8 mouse cellular contexts compared by ENCODE assay signal in genomic region chr2:148681461-148681891, GRCm38 (mm10). TPM values are rescaled to one million over a fixed set of nuclear protein-coding genes. Genes with fewer than 3 reads are reported as not detected.
DNase-seq lines count a peak whose midpoint lies in the region; ATAC-seq and TF ChIP-seq lines count a peak whose summit lies in the region.

No protein-coding gene starts in this region.

- ATAC-seq in embryonic facial prominence, embryonic 11.5 days (replicated peaks; ENCODE audit: insufficient number of reproducible peaks, low FRiP score, low TSS enrichment, low read depth): peak; percentile 53
- ATAC-seq in liver, embryonic 14.5 days (ENCODE audit: insufficient read depth): peak; percentile 66

- 13% methylated on average over 17 of the region's 17 CpGs for WGBS in embryonic facial prominence, embryonic 11.5 days
- 2% methylated on average over 17 of the region's 17 CpGs for WGBS in heart, adult 2 months
- WGBS in liver, embryonic 14.5 days (ENCODE audit: insufficient replicate concordance): 8% methylated on average over 17 of the region's 17 CpGs

- no peaks in the 10 kb centered on the region for H3K27me3 ChIP-seq in CH12.LX (replicated peaks)
- no peaks in the 10 kb centered on the region for H3K27me3 ChIP-seq in embryonic facial prominence, embryonic 11.5 days (ENCODE audit: control insufficient read depth, insufficient read depth, low read length)
- no peaks in the 10 kb centered on the region for H3K27me3 ChIP-seq in heart, adult 2 months (ENCODE audit: control insufficient read depth, insufficient read depth, low read length)
- no peaks in the 10 kb centered on the region for H3K27me3 ChIP-seq in liver, embryonic 14.5 days (ENCODE audit: control insufficient read depth, insufficient read depth, low read length)
- H3K27me3 ChIP-seq in myocyte (ENCODE audit: control insufficient read depth, insufficient read depth, insufficient read length): no peaks in the 10 kb centered on the region

- H3K9ac ChIP-seq in CH12.LX (ENCODE audit: insufficient read depth, low read depth): peak overlapping the region; percentile 64
- H3K9ac ChIP-seq in embryonic facial prominence, embryonic 11.5 days (replicated peaks; ENCODE audit: low read length): peak overlapping the region; percentile 75
- peak overlapping the region; percentile 92 for H3K9ac ChIP-seq in heart, adult 2 months (ENCODE audit: low read depth, low read length)
- H3K9ac ChIP-seq in liver, embryonic 14.5 days (replicated peaks): peak overlapping the region; percentile 77

- intact Hi-C loops in heart, adult 2 months (cut with DNase I): loop anchor here (5.0 kb wide), 2 partner anchors 51 to 196 kb away; partner anchors contain the start of genes Cst3 and Napb

- peak in 1 of 2 experiments; percentile 38; a peak in 2 of 4 replicates for TF ChIP-seq CTCF in CH12.LX (conservative IDR thresholded peaks at IDR 0.05 in 1 of 2, IDR thresholded peaks at IDR 0.05 in 1 of 2; ENCODE audit: low read depth in 2 of 2, low read length in 2 of 2)
- TF ChIP-seq CTCF in heart, adult 2 months (IDR thresholded peaks at IDR 0.05): peak; percentile 67
- TF ChIP-seq CTCF in liver, embryonic 14.5 days (IDR thresholded peaks at IDR 0.05; ENCODE audit: low read depth): peak; percentile 75

- dilution Hi-C loops in CH12.LX (cut with MboI; ENCODE audit: extremely low pct_ligation_motif_present, extremely low pct_unique_long_range_greater_than_20kb, low sequenced_read_pairs): no loop called here

- in situ Hi-C loops in CH12.LX (cut with MboI; ENCODE audit: low pct_ligation_motif_present, low pct_unique_long_range_greater_than_20kb, low sequenced_read_pairs): no loop called here

- no peak overlapping the region for H3K27ac ChIP-seq in CH12.LX (ENCODE audit: insufficient read depth, low read depth)
- peak overlapping the region; percentile 28; the same call in 1 of the 2 replicates for H3K27ac ChIP-seq in embryonic facial prominence, embryonic 11.5 days (replicated peaks; ENCODE audit: low read depth, low read length)
- H3K27ac ChIP-seq in heart, adult 2 months: peak overlapping the region; percentile 92
- H3K27ac ChIP-seq in liver, embryonic 14.5 days: no peak overlapping the region; the same call in 1 of the 2 replicates

- peaks cover 4 to 23% of the 10 kb centered on the region in 2 experiments; a peak in 3 of 4 replicates for H3K4me1 ChIP-seq in CH12.LX (ENCODE audit: control insufficient read depth in 1 of 2, insufficient read depth in 2 of 2)
- H3K4me1 ChIP-seq in embryonic facial prominence, embryonic 11.5 days (ENCODE audit: control insufficient read depth, insufficient read depth, low read length): no peaks in the 10 kb centered on the region; the same call in 1 of the 2 replicates
- H3K4me1 ChIP-seq in heart, adult 2 months (ENCODE audit: control insufficient read depth, insufficient read depth, low read length): peaks cover 7% of the 10 kb centered on the region
- peaks cover 17 to 30% of the 10 kb centered on the region in 2 experiments for H3K4me1 ChIP-seq in liver, embryonic 14.5 days (replicated peaks; ENCODE audit: control insufficient read depth in 2 of 2, insufficient read depth in 2 of 2, low read length in 1 of 2)

- no peak for TF ChIP-seq EP300 in CH12.LX (IDR thresholded peaks at IDR 0.05; ENCODE audit: low read length)
- TF ChIP-seq EP300 in heart, adult 2 months (IDR thresholded peaks at IDR 0.05; ENCODE audit: insufficient read depth, low read depth, low read length): no peak
- no peak for TF ChIP-seq EP300 in liver, embryonic 14.5 days (IDR thresholded peaks at IDR 0.05; ENCODE audit: low read depth)

- peak overlapping the region; percentile 12 for H3ac ChIP-seq in myocyte (ENCODE audit: control insufficient read depth, insufficient read length)

- TF ChIP-seq POLR2A in CH12.LX (IDR thresholded peaks at IDR 0.05; ENCODE audit: low read depth, low read length): no peak
- no peak for TF ChIP-seq POLR2A in heart, adult 2 months (IDR thresholded peaks at IDR 0.05; ENCODE audit: insufficient read depth, low read depth, low read length)
- TF ChIP-seq POLR2A in myocyte (IDR thresholded peaks at IDR 0.05; ENCODE audit: insufficient read length, low read depth): no peak

- no peak for TF ChIP-seq RAD21 in CH12.LX (IDR thresholded peaks at IDR 0.05; ENCODE audit: low read depth, low read length)

- H3K4me3 ChIP-seq in CH12.LX (replicated peaks in 1 of 3; ENCODE audit: low read depth in 2 of 3, low read length in 2 of 3, poor library complexity in 1 of 3) (peak overlapping the region; percentile 86 to 97 (median 91)), myocyte (peak overlapping the region; percentile 93)
- H3K4me3 ChIP-seq in embryonic facial prominence, embryonic 11.5 days (ENCODE audit: low read depth, low read length): peak overlapping the region; percentile 77
- peak overlapping the region; percentile 83 for H3K4me3 ChIP-seq in heart, adult 2 months
- peak overlapping the region; percentile 71 to 83 for H3K4me3 ChIP-seq in liver, embryonic 14.5 days (ENCODE audit: insufficient read depth in 1 of 2, low read depth in 2 of 2, low read length in 2 of 2)

- DNase-seq in CH12.LX (ENCODE audit: extremely low read depth) (peak; percentile 55), adipocyte (ENCODE audit: low spot score) (peak; percentile 61)
- peak; percentile 36 for DNase-seq in embryonic facial prominence, embryonic 11.5 days (ENCODE audit: low spot score)
- peak; percentile 60 to 68 for DNase-seq in heart, adult 2 months
- peak; percentile 58 for DNase-seq in kidney, adult 18-20 months
- peak in 1 of 3 experiments; percentile 31 for DNase-seq in liver, embryonic 14.5 days (ENCODE audit: low read depth in 3 of 3, low spot score in 3 of 3)
- DNase-seq in thymus, postnatal 14 days: peak; percentile 72

- H3K4me2 ChIP-seq in CH12.LX (ENCODE audit: insufficient read depth, low read depth, poor library complexity, severe bottlenecking) (peak overlapping the region; percentile 83), myocyte (ENCODE audit: low read depth) (peak overlapping the region; percentile 99)
- H3K4me2 ChIP-seq in embryonic facial prominence, embryonic 11.5 days (ENCODE audit: low read depth, low read length): peak overlapping the region; percentile 73
- H3K4me2 ChIP-seq in liver, embryonic 14.5 days (ENCODE audit: low read depth): peak overlapping the region; percentile 77

- H3K9me3 ChIP-seq in CH12.LX (replicated peaks; ENCODE audit: low read length): no peaks in the 10 kb centered on the region
- no peaks in the 10 kb centered on the region for H3K9me3 ChIP-seq in embryonic facial prominence, embryonic 11.5 days (replicated peaks; ENCODE audit: control insufficient read depth, low read length)
- H3K9me3 ChIP-seq in liver, embryonic 14.5 days (ENCODE audit: control insufficient read depth, low read length): no peaks in the 10 kb centered on the region

- H3K79me2 ChIP-seq in CH12.LX (replicated peaks; ENCODE audit: control insufficient read depth, extremely low read depth, insufficient read depth, poor library complexity, severe bottlenecking): peaks cover 1% of the 10 kb centered on the region
- 0 out of 2 replicates have a peak, but pooled peaks cover 3% of the 10 kb centered on the region for H3K79me2 ChIP-seq in heart, adult 2 months (replicated peaks; ENCODE audit: control insufficient read depth, insufficient read depth, low read length)
- H3K79me2 ChIP-seq in myocyte (ENCODE audit: control insufficient read depth, insufficient read depth): peaks cover 34% of the 10 kb centered on the region

- peaks cover 23 to 48% of the 10 kb centered on the region in 2 experiments for H3K36me3 ChIP-seq in CH12.LX (replicated peaks in 1 of 2; ENCODE audit: control insufficient read depth in 1 of 2, insufficient read depth in 1 of 2, low read length in 1 of 2)
- peaks cover 4% of the 10 kb centered on the region; the same call in 1 of the 2 replicates for H3K36me3 ChIP-seq in embryonic facial prominence, embryonic 11.5 days (replicated peaks; ENCODE audit: control insufficient read depth, insufficient read depth, low read depth, low read length)
- H3K36me3 ChIP-seq in heart, adult 2 months (ENCODE audit: control insufficient read depth, insufficient read depth, low read length): peaks cover 18% of the 10 kb centered on the region
- H3K36me3 ChIP-seq in liver, embryonic 14.5 days (replicated peaks; ENCODE audit: control insufficient read depth, insufficient read depth, low read depth): peaks cover 13% of the 10 kb centered on the region
- peaks cover 36% of the 10 kb centered on the region for H3K36me3 ChIP-seq in myocyte (ENCODE audit: control insufficient read depth, insufficient read depth)

TF ChIP-seq in myocyte, 11 proteins besides CTCF, POLR2A, EP300 and RAD21 (continues in another document):
- no peak for TF ChIP-seq USF1 (IDR thresholded peaks at IDR 0.05; ENCODE audit: low read depth)

RNA-seq across cellular contexts. Expression of gene Gzf1, which starts 0.7 kb away (rescaled TPM):
- 7.3 and 9.5 TPM in 2 replicates for total RNA-seq in CH12.LX (2012; rRNA removed)
- 8.1 and 8.5 TPM in 2 replicates for total RNA-seq in CH12.LX (2014; rRNA removed)
- polyA plus RNA-seq in CH12.LX (2012; ENCODE audit: insufficient read length, low read depth): 5.5 and 5.8 TPM in 2 replicates
- polyA plus RNA-seq in embryonic facial prominence, embryonic 11.5 days (2014; fragmentation: Nextera tagmentation; extraction: Ambion mirVana): 27.3 and 30.8 TPM in 2 replicates
- 10 to 100 TPM; 22.0 to 24.0 TPM for total RNA-seq in heart, adult 2 months (2021)
- polyA plus RNA-seq in heart, adult 2 months (2012; rRNA removed): 8.0 and 12.5 TPM in 2 replicates
- polyA plus RNA-seq in liver, embryonic 14.5 days (2012; rRNA removed): 3.9 and 5.1 TPM in 2 replicates
- polyA plus RNA-seq in liver, embryonic 14.5 days (2014; fragmentation: Nextera tagmentation; extraction: Ambion mirVana): 7.4 and 7.9 TPM in 2 replicates
- 12.7 TPM for polyA plus RNA-seq in myocyte (2012; fragmentation: generic; extraction: Trizol)

RNA-seq across cellular contexts. Expression of gene Nxt1, which starts 9.1 kb away (rescaled TPM):
- 68.2 and 84.7 TPM in 2 replicates for total RNA-seq in CH12.LX (2012; rRNA removed)
- total RNA-seq in CH12.LX (2014; rRNA removed): 125 and 127 TPM in 2 replicates
- 77.1 and 80.6 TPM in 2 replicates for polyA plus RNA-seq in CH12.LX (2012; ENCODE audit: insufficient read length, low read depth)
- 131 and 134 TPM in 2 replicates for polyA plus RNA-seq in embryonic facial prominence, embryonic 11.5 days (2014; fragmentation: Nextera tagmentation; extraction: Ambion mirVana)
- 1 to 10 TPM; 6.4 to 8.7 TPM for total RNA-seq in heart, adult 2 months (2021)
- 9.0 and 13.1 TPM in 2 replicates for polyA plus RNA-seq in heart, adult 2 months (2012; rRNA removed)
- polyA plus RNA-seq in liver, embryonic 14.5 days (2012; rRNA removed): 34.8 and 43.9 TPM in 2 replicates
- polyA plus RNA-seq in liver, embryonic 14.5 days (2014; fragmentation: Nextera tagmentation; extraction: Ambion mirVana): 61.9 and 63.6 TPM in 2 replicates
- polyA plus RNA-seq in myocyte (2012; fragmentation: generic; extraction: Trizol): 36.8 TPM

RNA-seq across cellular contexts. Expression of gene Napb, which starts 50.8 kb away (rescaled TPM):
- total RNA-seq in CH12.LX (2012; rRNA removed): 0.98 and 2.3 TPM in 2 replicates
- total RNA-seq in CH12.LX (2014; rRNA removed): 2.4 and 2.6 TPM in 2 replicates
- polyA plus RNA-seq in CH12.LX (2012; ENCODE audit: insufficient read length, low read depth): 1.5 and 1.6 TPM in 2 replicates
- polyA plus RNA-seq in embryonic facial prominence, embryonic 11.5 days (2014; fragmentation: Nextera tagmentation; extraction: Ambion mirVana): 5.6 and 7.4 TPM in 2 replicates
- 1 to 10 TPM; 1.1 to 1.3 TPM for total RNA-seq in heart, adult 2 months (2021)
- 0.88 and 1.8 TPM in 2 replicates for polyA plus RNA-seq in heart, adult 2 months (2012; rRNA removed)
- polyA plus RNA-seq in liver, embryonic 14.5 days (2012; rRNA removed): 0.30 and 0.36 TPM in 2 replicates
- 0.09 and 0.14 TPM in 2 replicates for polyA plus RNA-seq in liver, embryonic 14.5 days (2014; fragmentation: Nextera tagmentation; extraction: Ambion mirVana)
- polyA plus RNA-seq in myocyte (2012; fragmentation: generic; extraction: Trizol): 2.3 TPM

Comparison
In these comparisons a context has a peak if more than half of its experiments do, and no peak if none do; other contexts are left out.
1. H3K27ac ChIP-seq: peak in embryonic facial prominence, embryonic 11.5 days (single experiment) and heart, adult 2 months (single experiment); none in CH12.LX (single experiment) and liver, embryonic 14.5 days (single experiment).
2. Peak in every context shown above with its lines, with median percentiles within 50 percentile points of each other: H3K4me2 ChIP-seq, H3K4me3 ChIP-seq and H3K9ac ChIP-seq.